Mouse (Mus musculus): ENCODE measurements around the gene Cd59a.

DNA sequence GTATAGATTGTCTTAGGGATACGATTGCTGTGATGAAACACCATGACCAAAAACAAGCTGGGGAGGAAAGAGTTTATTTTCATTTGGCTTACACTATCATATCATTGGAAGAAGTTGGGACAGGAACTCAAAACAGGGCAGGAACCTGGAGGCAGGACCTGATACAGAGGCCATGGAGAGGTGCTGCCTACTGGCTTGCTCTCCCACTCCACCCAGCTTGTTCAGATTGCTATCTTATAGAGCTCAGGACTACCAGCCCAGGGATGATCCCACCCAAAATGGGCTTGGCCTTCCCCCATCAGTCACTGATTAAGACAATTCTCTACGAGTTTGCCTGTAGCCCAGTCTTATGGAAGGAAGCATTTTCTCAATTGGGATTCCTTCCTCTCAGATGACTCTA lies 31.4 kb upstream of the Cd59a start:
- TF ChIP-seq CTCF (IDR thresholded peaks at IDR 0.05; ENCODE audit: borderline replicate concordance, control insufficient read depth, extremely low read depth, insufficient read depth, low read length, poor library complexity) (no peak), POLR2A (IDR thresholded peaks at IDR 0.05; ENCODE audit: control insufficient read depth, extremely low read depth, insufficient read depth, low read length, poor library complexity) (no peak)

Data from thymus, adult 2 months (tissue).